Mouse (Mus musculus): ENCODE data around the gene Fzd10. TPM values are rescaled to one million over a fixed set of nuclear protein-coding genes. Genes with fewer than 3 reads are reported as not detected.

Gene Fzd10
- polyA plus RNA-seq, 1 experiment, result not detected

- H3K36me3 ChIP-seq (ENCODE audit: control insufficient read depth, insufficient read depth), result no peaks in the 10 kb centered on the region
- H3K4me3 ChIP-seq, result no peak overlapping the region
- TF ChIP-seq E2F4 (IDR thresholded peaks at IDR 0.05; ENCODE audit: insufficient read depth), result no peak
- TF ChIP-seq CEBPB (IDR thresholded peaks at IDR 0.05; ENCODE audit: insufficient read depth, poor library complexity, severe bottlenecking), result no peak
- no peak for TF ChIP-seq POLR2A (IDR thresholded peaks at IDR 0.05; ENCODE audit: insufficient read length, low read depth)
- TF ChIP-seq USF1 (IDR thresholded peaks at IDR 0.05; ENCODE audit: low read depth), result no peak
- no peak for TF ChIP-seq TCF12 (IDR thresholded peaks at IDR 0.05; ENCODE audit: insufficient read depth, poor library complexity, severe bottlenecking)
- TF ChIP-seq POLR2AphosphoS2 (IDR thresholded peaks at IDR 0.05; ENCODE audit: insufficient read length, low read depth), result no peak
- no peak for TF ChIP-seq REST (IDR thresholded peaks at IDR 0.05; ENCODE audit: insufficient read depth, insufficient read length)
- no peak for TF ChIP-seq MYOG (IDR thresholded peaks at IDR 0.05; ENCODE audit: control insufficient read depth in 1 of 3, insufficient read depth in 1 of 3, insufficient read length in 2 of 3, low read depth in 2 of 3)
- TF ChIP-seq SRF (IDR thresholded peaks at IDR 0.05; ENCODE audit: control insufficient read depth, insufficient read length, low read depth), result no peak
- no peak for TF ChIP-seq MYOD1 (IDR thresholded peaks at IDR 0.05; ENCODE audit: control insufficient read depth in 1 of 3, insufficient read length in 2 of 3, low read depth in 2 of 3)
- TF ChIP-seq TCF3 (IDR thresholded peaks at IDR 0.05; ENCODE audit: insufficient read length, low read depth), result no peak
- no peak for TF ChIP-seq MAX (IDR thresholded peaks at IDR 0.05; ENCODE audit: low read depth)
- H3K4me2 ChIP-seq (ENCODE audit: low read depth), result no peak overlapping the region
- no peaks in the 10 kb centered on the region for H3K27me3 ChIP-seq (ENCODE audit: control insufficient read depth, insufficient read depth, insufficient read length)
- no peak overlapping the region for H3ac ChIP-seq (ENCODE audit: control insufficient read depth, insufficient read length)
- H3K79me2 ChIP-seq (ENCODE audit: control insufficient read depth, insufficient read depth), result no peaks in the 10 kb centered on the region
These were observed 45.6 kb downstream of the Fzd10 start for GRCm38 (mm10) chr5:128646286-128646685.

- Histone ChIP-seq H3K4me2 (ENCODE audit: low read depth) (no peak overlapping the region), H3K4me3 (no peak overlapping the region), H3K27me3 (ENCODE audit: control insufficient read depth, insufficient read depth, insufficient read length) (no peaks in the 10 kb centered on the region), H3K79me2 (ENCODE audit: control insufficient read depth, insufficient read depth) (no peaks in the 10 kb centered on the region), H3ac (ENCODE audit: control insufficient read depth, insufficient read length) (no peak overlapping the region), H3K36me3 (ENCODE audit: control insufficient read depth, insufficient read depth) (no peaks in the 10 kb centered on the region)
- TF ChIP-seq POLR2A (IDR thresholded peaks at IDR 0.05; ENCODE audit: insufficient read length, low read depth) (no peak), E2F4 (IDR thresholded peaks at IDR 0.05; ENCODE audit: insufficient read depth) (no peak), MAX (IDR thresholded peaks at IDR 0.05; ENCODE audit: low read depth) (no peak), USF1 (IDR thresholded peaks at IDR 0.05; ENCODE audit: low read depth) (no peak), MYOD1 (IDR thresholded peaks at IDR 0.05; ENCODE audit: control insufficient read depth in 1 of 3, insufficient read length in 2 of 3, low read depth in 2 of 3) (no peak), SRF (IDR thresholded peaks at IDR 0.05; ENCODE audit: control insufficient read depth, insufficient read length, low read depth) (no peak), MYOG (IDR thresholded peaks at IDR 0.05; ENCODE audit: control insufficient read depth in 1 of 3, insufficient read depth in 1 of 3, insufficient read length in 2 of 3, low read depth in 2 of 3) (no peak), CEBPB (IDR thresholded peaks at IDR 0.05; ENCODE audit: insufficient read depth, poor library complexity, severe bottlenecking) (no peak), TCF12 (IDR thresholded peaks at IDR 0.05; ENCODE audit: insufficient read depth, poor library complexity, severe bottlenecking) (no peak), TCF3 (IDR thresholded peaks at IDR 0.05; ENCODE audit: insufficient read length, low read depth) (no peak), REST (IDR thresholded peaks at IDR 0.05; ENCODE audit: insufficient read depth, insufficient read length) (no peak), POLR2AphosphoS2 (IDR thresholded peaks at IDR 0.05; ENCODE audit: insufficient read length, low read depth) (no peak)
These were observed 46.6 kb downstream of the Fzd10 start for GRCm38 (mm10) chr5:128647221-128647730.

- H3K27me3 ChIP-seq (ENCODE audit: control insufficient read depth, insufficient read depth, insufficient read length), result no peaks in the 10 kb centered on the region
- no peak overlapping the region for H3K4me3 ChIP-seq
- no peaks in the 10 kb centered on the region for H3K36me3 ChIP-seq (ENCODE audit: control insufficient read depth, insufficient read depth)
- H3ac ChIP-seq (ENCODE audit: control insufficient read depth, insufficient read length), result no peak overlapping the region
- TF ChIP-seq E2F4 (IDR thresholded peaks at IDR 0.05; ENCODE audit: insufficient read depth) (no peak), POLR2AphosphoS2 (IDR thresholded peaks at IDR 0.05; ENCODE audit: insufficient read length, low read depth) (no peak), TCF3 (IDR thresholded peaks at IDR 0.05; ENCODE audit: insufficient read length, low read depth) (no peak), POLR2A (IDR thresholded peaks at IDR 0.05; ENCODE audit: insufficient read length, low read depth) (no peak), CEBPB (IDR thresholded peaks at IDR 0.05; ENCODE audit: insufficient read depth, poor library complexity, severe bottlenecking) (no peak), SRF (IDR thresholded peaks at IDR 0.05; ENCODE audit: control insufficient read depth, insufficient read length, low read depth) (no peak), MYOD1 (IDR thresholded peaks at IDR 0.05; ENCODE audit: control insufficient read depth in 1 of 3, insufficient read length in 2 of 3, low read depth in 2 of 3) (no peak), MYOG (IDR thresholded peaks at IDR 0.05; ENCODE audit: control insufficient read depth in 1 of 3, insufficient read depth in 1 of 3, insufficient read length in 2 of 3, low read depth in 2 of 3) (no peak), TCF12 (IDR thresholded peaks at IDR 0.05; ENCODE audit: insufficient read depth, poor library complexity, severe bottlenecking) (no peak), USF1 (IDR thresholded peaks at IDR 0.05; ENCODE audit: low read depth) (no peak), REST (IDR thresholded peaks at IDR 0.05; ENCODE audit: insufficient read depth, insufficient read length) (no peak), MAX (IDR thresholded peaks at IDR 0.05; ENCODE audit: low read depth) (no peak)
- no peak overlapping the region for H3K4me2 ChIP-seq (ENCODE audit: low read depth)
- H3K79me2 ChIP-seq (ENCODE audit: control insufficient read depth, insufficient read depth), result no peaks in the 10 kb centered on the region
These were observed 48.8 kb downstream of the Fzd10 start for GRCm38 (mm10) chr5:128649336-128649897.

Other genes starting within 250 kb of the Fzd10 start
- gene Tmem132d, start 167.8 kb upstream of the Fzd10 start, polyA plus RNA-seq (2012; fragmentation: generic; extraction: Trizol), result not detected
- gene Piwil1, start 101.7 kb downstream of the Fzd10 start, polyA plus RNA-seq (2012; fragmentation: generic; extraction: Trizol), result not detected

Measured in myocyte (in vitro differentiated cells).